ENCODE assay signal across 8 mouse cellular contexts in the genomic region with DNA sequence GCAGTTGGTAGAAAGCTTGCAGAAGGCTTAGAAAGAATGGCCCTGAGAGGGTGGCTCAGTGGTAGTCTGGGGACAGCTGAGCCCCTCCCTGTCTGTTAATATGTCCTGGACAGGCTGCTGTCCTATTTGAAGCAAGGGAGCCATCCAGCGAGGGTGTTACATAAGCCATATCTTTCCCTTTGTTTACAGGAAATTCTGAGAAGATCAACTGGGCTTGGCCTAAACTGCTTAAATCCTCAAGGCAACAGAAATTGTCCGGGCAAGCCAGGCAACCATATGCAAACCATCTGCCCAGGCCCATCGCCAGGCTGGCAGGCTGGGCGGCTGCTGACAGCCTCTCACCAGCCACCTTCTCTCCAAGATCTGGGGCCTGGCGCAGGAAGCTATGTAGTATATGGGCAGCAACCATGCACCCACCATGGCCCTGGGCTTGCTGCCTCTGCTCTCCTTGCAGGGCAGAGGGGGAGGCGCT. TPM values are rescaled to one million over a fixed set of nuclear protein-coding genes. Genes with fewer than 3 reads are reported as not detected.
DNase-seq lines count a peak whose midpoint lies in the region; ATAC-seq and TF ChIP-seq lines count a peak whose summit lies in the region.

No protein-coding gene starts in this region.

- H3K27me3 ChIP-seq in midbrain, postnatal 0 days (ENCODE audit: insufficient read depth, low read length): no peaks in the 10 kb centered on the region
- no peaks in the 10 kb centered on the region for H3K27me3 ChIP-seq in midbrain, embryonic 16.5 days (ENCODE audit: control insufficient read depth, insufficient read depth, low read depth, low read length)
- H3K27me3 ChIP-seq in kidney, embryonic 16.5 days (ENCODE audit: insufficient read depth, low read length): 0 out of 2 replicates have a peak, but pooled peaks cover 3% of the 10 kb centered on the region

- intact Hi-C loops in gastrocnemius, postnatal 14 days (cut with DNase I; ENCODE audit: low total_unique reads): no loop called here

- H3K36me3 ChIP-seq in midbrain, postnatal 0 days (ENCODE audit: insufficient read depth, low read length): no peaks in the 10 kb centered on the region
- H3K36me3 ChIP-seq in midbrain, embryonic 16.5 days (ENCODE audit: control insufficient read depth, insufficient read depth, low read length): no peaks in the 10 kb centered on the region
- no peaks in the 10 kb centered on the region for H3K36me3 ChIP-seq in kidney, embryonic 16.5 days (ENCODE audit: insufficient read depth, low read length)

- peak; percentile 76 for DNase-seq in midbrain, postnatal 0 days (ENCODE audit: low spot score)
- DNase-seq in gastrocnemius, postnatal 14 days: peak; percentile 35
- DNase-seq in layer of hippocampus, postnatal 14 days (ENCODE audit: low spot score in 2 of 2): peak; percentile 35 to 64
- DNase-seq in right cerebral cortex, postnatal 4 days: peak; percentile 50
- no peak for DNase-seq in ovary, postnatal 36 days (ENCODE audit: low spot score)
- no peak for DNase-seq in adrenal gland, postnatal 10 days

- WGBS in midbrain, postnatal 0 days: 88% methylated on average over 6 of the region's 6 CpGs
- WGBS in midbrain, embryonic 16.5 days: 78% methylated on average over 6 of the region's 6 CpGs
- 85% methylated on average over 6 of the region's 6 CpGs for WGBS in kidney, embryonic 16.5 days

- no peak overlapping the region for H3K4me2 ChIP-seq in midbrain, postnatal 0 days (ENCODE audit: low read depth, low read length, poor library complexity, severe bottlenecking)
- no peak overlapping the region for H3K4me2 ChIP-seq in midbrain, embryonic 16.5 days (ENCODE audit: low read length)
- H3K4me2 ChIP-seq in kidney, embryonic 16.5 days (replicated peaks; ENCODE audit: low read depth, low read length): no peak overlapping the region

- TF ChIP-seq CTCF in midbrain, postnatal 0 days (IDR thresholded peaks at IDR 0.05): no peak

- no peak overlapping the region for H3K27ac ChIP-seq in midbrain, postnatal 0 days (ENCODE audit: low read depth, low read length)
- H3K27ac ChIP-seq in midbrain, embryonic 16.5 days (ENCODE audit: low read length): no peak overlapping the region
- H3K27ac ChIP-seq in kidney, embryonic 16.5 days (ENCODE audit: low read length): no peak overlapping the region

- no peaks in the 10 kb centered on the region for H3K9me3 ChIP-seq in midbrain, postnatal 0 days (ENCODE audit: low read length)
- no peaks in the 10 kb centered on the region for H3K9me3 ChIP-seq in midbrain, embryonic 16.5 days (replicated peaks; ENCODE audit: control insufficient read depth, low read length, poor library complexity, severe bottlenecking)
- no peaks in the 10 kb centered on the region for H3K9me3 ChIP-seq in kidney, embryonic 16.5 days (ENCODE audit: low read length)

- H3K9ac ChIP-seq in midbrain, postnatal 0 days (replicated peaks; ENCODE audit: low read length, poor library complexity, severe bottlenecking): no peak overlapping the region
- no peak overlapping the region for H3K9ac ChIP-seq in midbrain, embryonic 16.5 days (ENCODE audit: low read depth, low read length)
- no peak overlapping the region for H3K9ac ChIP-seq in kidney, embryonic 16.5 days (replicated peaks; ENCODE audit: low read length)

- no peak overlapping the region for H3K4me3 ChIP-seq in midbrain, postnatal 0 days (ENCODE audit: low read depth, low read length)
- H3K4me3 ChIP-seq in midbrain, embryonic 16.5 days (ENCODE audit: low read depth, low read length): no peak overlapping the region
- no peak overlapping the region for H3K4me3 ChIP-seq in kidney, embryonic 16.5 days (ENCODE audit: low read length)

- no peak for ATAC-seq in midbrain, postnatal 0 days (ENCODE audit: low FRiP score)
- ATAC-seq in midbrain, embryonic 16.5 days: no peak
- no peak for ATAC-seq in kidney, embryonic 16.5 days (ENCODE audit: low FRiP score, low TSS enrichment)

- no peaks in the 10 kb centered on the region for H3K4me1 ChIP-seq in midbrain, postnatal 0 days (ENCODE audit: insufficient read depth, low read length)
- H3K4me1 ChIP-seq in midbrain, embryonic 16.5 days (ENCODE audit: control insufficient read depth, insufficient read depth, low read length): no peaks in the 10 kb centered on the region
- no peaks in the 10 kb centered on the region for H3K4me1 ChIP-seq in kidney, embryonic 16.5 days (ENCODE audit: insufficient read depth, low read length)

RNA-seq across cellular contexts. Expression of a gene that starts 18.6 kb away (rescaled TPM):
- total RNA-seq in midbrain, postnatal 0 days (2014; rRNA removed): 0.11 and 1.3 TPM in 2 replicates
- 0.83 and 0.91 TPM in 2 replicates for polyA plus RNA-seq in midbrain, postnatal 0 days (2015; fragmentation: Nextera tagmentation; extraction: Ambion mirVana)
- polyA plus RNA-seq in midbrain, embryonic 16.5 days (2015; fragmentation: Nextera tagmentation; extraction: Ambion mirVana): 0.12 and 0.18 TPM in 2 replicates
- total RNA-seq in gastrocnemius, postnatal 14 days (2021): under 1 TPM in 1 of 2 experiments, not detected in 1; 0.23 TPM
- total RNA-seq in layer of hippocampus, postnatal 14 days (2021): under 1 TPM; 0.81 to 0.95 TPM
- total RNA-seq in adrenal gland, postnatal 10 days (2021): under 1 TPM in 1 of 2 experiments, not detected in 1; 0.15 TPM
- polyA plus RNA-seq in kidney, embryonic 16.5 days (2015; fragmentation: Nextera tagmentation; extraction: Ambion mirVana): not detected in 2 replicates

RNA-seq across cellular contexts. Expression of a gene that starts 41.3 kb away (rescaled TPM):
- total RNA-seq in midbrain, postnatal 0 days (2014; rRNA removed): 38.4 and 49.3 TPM in 2 replicates
- polyA plus RNA-seq in midbrain, postnatal 0 days (2015; fragmentation: Nextera tagmentation; extraction: Ambion mirVana): 33.6 and 33.9 TPM in 2 replicates
- 26.5 and 30.5 TPM in 2 replicates for polyA plus RNA-seq in midbrain, embryonic 16.5 days (2015; fragmentation: Nextera tagmentation; extraction: Ambion mirVana)
- 10 to 100 TPM; 16.7 to 18.3 TPM for total RNA-seq in gastrocnemius, postnatal 14 days (2021)
- 10 to 100 TPM; 54.5 to 57.5 TPM for total RNA-seq in layer of hippocampus, postnatal 14 days (2021)
- 10 to 100 TPM; 67.7 to 74.7 TPM for total RNA-seq in adrenal gland, postnatal 10 days (2021)
- polyA plus RNA-seq in kidney, embryonic 16.5 days (2015; fragmentation: Nextera tagmentation; extraction: Ambion mirVana): 40.7 and 42.1 TPM in 2 replicates

RNA-seq across cellular contexts. Expression of a gene that starts 51.1 kb away (rescaled TPM):
- total RNA-seq in midbrain, postnatal 0 days (2014; rRNA removed): 637 and 644 TPM in 2 replicates
- 340 and 355 TPM in 2 replicates for polyA plus RNA-seq in midbrain, postnatal 0 days (2015; fragmentation: Nextera tagmentation; extraction: Ambion mirVana)
- 439 and 447 TPM in 2 replicates for polyA plus RNA-seq in midbrain, embryonic 16.5 days (2015; fragmentation: Nextera tagmentation; extraction: Ambion mirVana)
- 10 to 100 TPM; 18.3 to 23.8 TPM for total RNA-seq in gastrocnemius, postnatal 14 days (2021)
- 100 to 1,000 TPM; 319 to 320 TPM for total RNA-seq in layer of hippocampus, postnatal 14 days (2021)
- 10 to 100 TPM; 60.6 to 70.6 TPM for total RNA-seq in adrenal gland, postnatal 10 days (2021)
- 137 and 144 TPM in 2 replicates for polyA plus RNA-seq in kidney, embryonic 16.5 days (2015; fragmentation: Nextera tagmentation; extraction: Ambion mirVana)

Comparison
In these comparisons a context has a peak if more than half of its experiments do, and no peak if none do; other contexts are left out.
1. DNase-seq: peak in midbrain, postnatal 0 days (single experiment), gastrocnemius, postnatal 14 days (single experiment), layer of hippocampus, postnatal 14 days (2 of 2) and right cerebral cortex, postnatal 4 days (single experiment); none in ovary, postnatal 36 days (single experiment) and adrenal gland, postnatal 10 days (single experiment).